Mouse (Mus musculus): Measurements from ENCODE around the gene Slc12a3.

Slc12a3 gene

DNA sequence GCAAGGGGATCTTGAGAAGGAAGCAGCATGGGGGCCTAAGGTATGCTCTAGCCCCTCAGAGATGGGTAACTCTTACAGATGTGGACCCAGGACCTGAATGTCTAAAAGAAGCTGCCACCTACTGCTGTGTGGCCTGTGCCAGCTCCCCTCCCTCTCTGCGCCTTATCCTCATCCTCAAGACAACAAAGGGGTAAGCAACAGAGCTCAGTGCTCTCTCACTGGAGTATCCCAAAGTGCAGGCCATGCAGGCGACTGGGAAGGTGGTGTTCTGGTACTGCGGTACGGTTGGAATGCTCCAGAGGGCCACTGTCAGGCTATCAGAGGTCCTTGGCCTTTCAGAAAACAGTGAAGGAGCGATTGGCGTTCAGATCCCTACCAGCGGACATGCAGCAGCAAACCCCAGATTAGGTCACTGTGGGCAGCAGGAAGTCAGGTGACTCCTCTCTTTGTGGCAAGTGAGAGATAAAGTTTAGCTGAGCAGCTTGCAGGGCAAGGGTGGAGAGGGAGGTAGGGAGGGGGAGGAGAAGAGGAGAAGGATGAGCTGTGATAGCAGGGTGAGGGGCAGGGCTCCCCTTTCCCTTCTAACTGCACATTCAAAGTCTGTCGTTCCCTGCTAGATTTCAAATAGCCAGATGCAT lies 79.6 kb downstream of the Slc12a3 start:
- no peak for DNase-seq (ENCODE audit: low spot score)

DNA sequence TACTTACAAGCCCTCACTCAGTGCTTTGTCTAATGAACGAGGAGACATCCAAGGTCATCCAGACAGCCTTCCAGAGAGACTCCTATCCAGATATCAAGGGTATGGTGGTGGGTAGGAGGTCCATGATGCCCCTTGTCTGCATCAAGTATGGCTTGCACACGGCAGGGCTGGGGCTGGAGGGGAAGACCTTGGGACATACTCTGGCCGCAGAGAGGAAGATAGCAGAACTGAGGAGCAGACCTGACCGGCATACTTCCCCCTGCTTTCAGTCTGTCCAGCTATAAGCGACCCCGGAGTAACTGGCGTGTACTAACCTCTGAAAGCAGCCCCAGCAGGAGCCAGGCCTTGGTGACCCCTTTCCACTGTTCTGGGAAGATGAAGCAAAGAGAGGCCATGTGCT lies 80.5 kb downstream of the Slc12a3 start:
- no peak for DNase-seq (ENCODE audit: low spot score)

- DNase-seq (ENCODE audit: low spot score), result no peak
Observed at GRCm38 (mm10) chr8:94412518-94412917, 83.5 kb downstream of the Slc12a3 start.

DNA sequence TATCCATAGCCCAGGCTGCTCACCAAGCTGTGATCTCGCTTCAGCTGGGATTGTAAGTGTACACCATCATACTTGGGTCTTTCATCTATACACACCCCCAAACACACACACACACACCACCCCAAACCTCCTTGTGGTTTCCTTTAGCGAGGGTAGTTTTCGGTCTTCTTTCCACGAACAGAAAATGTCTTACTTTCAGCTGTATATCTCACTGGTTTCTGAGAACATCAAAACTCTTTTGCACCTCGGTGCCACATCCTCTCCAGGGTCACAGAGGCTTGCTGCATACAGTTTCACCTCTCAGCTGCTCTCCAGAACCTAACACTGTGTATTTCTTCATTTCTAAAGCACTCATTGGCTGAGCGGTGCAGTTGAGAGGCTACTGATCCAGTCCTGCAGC lies 84.5 kb downstream of the Slc12a3 start:
- DNase-seq (ENCODE audit: low spot score), result no peak

- peak; percentile 21 for DNase-seq (ENCODE audit: low spot score)
Observed at GRCm38 (mm10) chr8:94415218-94415617, 86.2 kb downstream of the Slc12a3 start.
